Mouse (Mus musculus) kidney, postnatal 25 days (tissue): ENCODE measurements around the gene Cstb.

Experiments
- DNase-seq, 2 experiments: peaks; one replicate each; pipeline ENCODE4 v3.0.0; 2021; ENCODE audit warnings: mixed read lengths in 2 of 2

Cstb gene

GRCm38 (mm10) chr10:78418791-78419190, 6.7 kb upstream of the Cstb start:
- no peak for DNase-seq

- DNase-seq, result no peak
Observed at GRCm38 (mm10) chr10:78420929-78421328, 4.5 kb upstream of the Cstb start.

GRCm38 (mm10) chr10:78422614-78423013, 2.9 kb upstream of the Cstb start:
- DNase-seq, result no peak

GRCm38 (mm10) chr10:78426117-78426735, 757 bp downstream of the Cstb start:
- DNase-seq, result peak; percentile 34 to 42

GRCm38 (mm10) chr10:78428070-78428469, 2.6 kb downstream of the Cstb start:
- no peak for DNase-seq

- DNase-seq, result no peak
Observed at GRCm38 (mm10) chr10:78429180-78429579, 3.7 kb downstream of the Cstb start.

GRCm38 (mm10) chr10:78429776-78430175, 4.3 kb downstream of the Cstb start:
- no peak for DNase-seq

GRCm38 (mm10) chr10:78432853-78433252, 7.4 kb downstream of the Cstb start:
- DNase-seq, result no peak

GRCm38 (mm10) chr10:78438094-78438493, 12.6 kb downstream of the Cstb start:
- DNase-seq, result peak; percentile 79 to 87

GRCm38 (mm10) chr10:78439550-78439949, 14.1 kb downstream of the Cstb start:
- DNase-seq, result peak in 1 of 2 experiments; percentile 35

- DNase-seq, result no peak
Observed at GRCm38 (mm10) chr10:78439990-78440389, 14.5 kb downstream of the Cstb start.

- DNase-seq, result peak in 1 of 2 experiments; percentile 34
Observed at GRCm38 (mm10) chr10:78440812-78441211, 15.3 kb downstream of the Cstb start.

- DNase-seq, result no peak
Observed at GRCm38 (mm10) chr10:78441606-78442005, 16.1 kb downstream of the Cstb start.

GRCm38 (mm10) chr10:78442292-78442691, 16.8 kb downstream of the Cstb start:
- peak in 1 of 2 experiments; percentile 32 for DNase-seq

GRCm38 (mm10) chr10:78446195-78446594, 20.7 kb downstream of the Cstb start:
- DNase-seq, result no peak

GRCm38 (mm10) chr10:78447396-78447795, 21.9 kb downstream of the Cstb start:
- DNase-seq, result peak; percentile 48 to 81

GRCm38 (mm10) chr10:78450761-78451160, 25.3 kb downstream of the Cstb start:
- DNase-seq, result no peak

- DNase-seq, result no peak
Observed at GRCm38 (mm10) chr10:78452641-78453040, 27.2 kb downstream of the Cstb start.

- no peak for DNase-seq
Observed at GRCm38 (mm10) chr10:78456696-78457095, 31.2 kb downstream of the Cstb start.

GRCm38 (mm10) chr10:78457495-78458347, 32.3 kb downstream of the Cstb start:
- peak; percentile 73 to 82 for DNase-seq

- peak in 1 of 2 experiments; percentile 57 for DNase-seq
Observed at GRCm38 (mm10) chr10:78458348-78459111, 33.1 kb downstream of the Cstb start.

GRCm38 (mm10) chr10:78460463-78460862, 35.0 kb downstream of the Cstb start:
- DNase-seq, result peak; percentile 65 to 80

GRCm38 (mm10) chr10:78461767-78462166, 36.3 kb downstream of the Cstb start:
- DNase-seq, result no peak
